Mouse (Mus musculus) layer of hippocampus, postnatal 10 days (tissue): ENCODE measurements around the gene Cyp21a1. TPM values are rescaled to one million over a fixed set of nuclear protein-coding genes. Genes with fewer than 3 reads are reported as not detected.
A peak's percentile ranks its signal among the peaks of the same experiment; 100 is the strongest.
"Not testable (repeated sequence)": the region's sequence is repeated elsewhere in the genome, so short reads cannot be mapped to it uniquely, and the experiment has no call there.

Source experiments
- DNase-seq, 2 experiments: peaks; one replicate each; pipeline ENCODE4 v3.0.0; 2021; ENCODE audit warnings: low spot score in 2 of 2
- long read RNA-seq: library from polyadenylated mRNA; stranded (forward); transcript quantifications from one replicate; pipeline ENCODE4 v2.0.0, GENCODE M21; 2023
- total RNA-seq, 2 experiments: library from RNA; stranded (reverse); gene quantifications; 2 replicates each; pipeline ENCODE4 v1.2.3; 2021

Cyp21a1 gene
- not detected for total RNA-seq
- long read RNA-seq: 0 reads

DNA sequence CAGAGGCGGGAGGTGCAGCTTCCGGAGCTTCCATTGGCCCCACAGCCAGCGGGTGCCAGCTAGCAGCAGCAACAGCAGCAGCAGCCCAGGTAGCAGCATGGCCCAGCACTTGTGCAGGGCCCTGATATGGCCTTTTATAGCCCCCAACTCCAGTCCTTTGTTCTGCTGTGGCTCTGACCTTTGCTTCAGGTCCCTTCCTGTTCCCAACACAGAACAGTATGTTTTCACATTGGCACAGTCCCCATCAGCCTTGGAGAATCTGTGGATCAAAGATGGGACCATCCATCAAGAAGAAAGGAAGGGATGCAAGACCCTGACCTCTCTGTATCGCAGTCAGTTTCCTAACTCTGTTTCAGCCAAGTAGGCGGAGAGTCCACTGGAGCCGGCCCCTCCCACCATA, at the start of gene Cyp21a1:
Cyp21a1 (minus strand) TSS at position 261 of the 400 bp plus-strand sequence.
- not testable (repeated sequence) for DNase-seq

DNA sequence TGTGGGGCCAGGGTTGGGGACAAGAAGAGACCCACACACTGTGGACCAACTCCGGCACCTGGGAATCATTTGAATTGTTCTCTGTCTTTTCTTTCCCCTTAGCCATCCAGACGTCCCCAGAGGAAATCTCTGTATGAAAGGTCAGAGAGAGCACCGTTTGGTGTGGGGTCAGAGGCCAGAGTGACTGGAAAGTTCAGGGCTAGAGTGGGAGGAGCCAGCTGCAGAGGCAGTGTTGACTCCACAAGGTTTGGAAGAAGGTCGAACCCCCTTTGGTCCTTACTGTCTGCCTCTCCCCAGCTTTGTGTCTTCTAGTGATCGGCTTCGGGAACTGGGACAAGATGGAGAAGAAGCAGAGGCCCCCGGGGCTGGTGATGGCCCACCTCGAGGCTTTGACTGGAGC, 49.1 kb upstream of the Cyp21a1 start:
- no peak for DNase-seq

DNA sequence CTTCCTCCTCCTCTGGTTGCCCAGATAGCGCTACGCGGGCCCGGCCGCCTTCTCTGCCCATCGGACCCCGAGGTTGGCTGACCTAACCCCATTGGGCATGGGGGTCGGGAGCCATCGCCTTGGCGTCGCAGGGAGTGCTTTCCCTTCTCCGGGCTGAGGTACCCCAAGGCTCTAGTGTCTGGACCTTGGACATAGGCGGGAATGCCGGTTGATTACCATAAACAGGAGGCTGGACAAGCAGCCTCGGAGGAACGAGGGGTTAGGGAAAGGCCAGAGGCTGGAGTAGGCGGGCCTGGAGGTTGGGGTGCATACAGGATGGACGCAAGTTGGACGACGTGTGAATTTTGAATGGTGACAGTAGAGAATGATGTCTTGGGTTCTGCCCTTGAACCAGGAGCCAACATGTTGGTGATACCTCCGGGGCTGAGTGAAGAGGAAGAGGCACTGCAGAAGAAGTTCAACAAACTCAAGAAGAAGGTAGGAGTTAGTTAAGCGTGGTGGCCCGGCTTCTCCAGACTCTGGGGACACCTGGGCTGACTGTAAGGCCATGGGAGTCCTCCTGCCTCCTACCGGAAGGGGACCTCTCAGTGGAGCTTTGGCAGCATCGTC, 46.3 kb upstream of the Cyp21a1 start:
- DNase-seq: no peak

DNA sequence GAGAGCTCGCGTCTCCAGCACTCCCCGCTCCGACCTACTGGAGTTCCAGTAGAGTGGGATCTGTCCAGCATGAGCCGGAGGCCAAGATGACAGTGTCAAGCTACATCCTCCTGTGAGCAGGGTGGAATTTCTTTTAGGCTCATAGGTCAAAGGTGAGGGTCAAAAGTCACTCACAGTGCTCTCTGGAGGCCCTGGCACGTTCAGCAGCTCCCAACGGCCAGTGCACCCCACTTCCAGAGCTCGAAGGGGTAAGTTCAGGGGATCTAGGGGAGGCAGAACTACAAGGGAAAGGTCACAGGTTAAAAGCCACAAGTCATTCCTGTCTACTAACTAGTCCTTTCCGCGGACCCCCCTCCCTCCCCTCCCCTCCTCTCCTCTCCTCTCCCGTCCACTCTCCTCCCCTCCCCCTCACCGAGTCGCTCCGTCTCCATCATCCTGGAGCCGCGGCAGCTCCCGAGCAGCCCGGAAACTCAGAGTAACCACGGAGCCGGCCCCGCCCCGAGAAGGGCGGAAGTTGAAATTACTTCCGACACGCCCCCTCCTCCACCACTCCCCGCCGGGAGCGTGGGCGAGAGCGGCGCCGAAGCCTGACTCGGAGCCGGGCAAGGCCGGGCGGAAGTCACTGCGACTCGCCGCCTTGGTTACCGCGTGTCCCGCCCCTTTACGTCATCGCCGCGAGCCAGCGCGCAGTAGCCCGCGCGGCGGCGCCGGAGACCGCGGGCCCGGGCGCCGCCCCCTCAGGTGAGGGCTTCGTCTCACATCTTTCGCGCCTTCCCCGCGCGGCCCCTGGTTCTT, 45.6 kb upstream of the Cyp21a1 start, which contains the start of the genes Skiv2l and Nelfe:
Skiv2l (minus strand) TSS at position 489 of the 795 bp plus-strand sequence.
Nelfe (plus strand) TSS at position 670 of the 795 bp plus-strand sequence.
- peak; percentile 97 to 99 for DNase-seq

DNA sequence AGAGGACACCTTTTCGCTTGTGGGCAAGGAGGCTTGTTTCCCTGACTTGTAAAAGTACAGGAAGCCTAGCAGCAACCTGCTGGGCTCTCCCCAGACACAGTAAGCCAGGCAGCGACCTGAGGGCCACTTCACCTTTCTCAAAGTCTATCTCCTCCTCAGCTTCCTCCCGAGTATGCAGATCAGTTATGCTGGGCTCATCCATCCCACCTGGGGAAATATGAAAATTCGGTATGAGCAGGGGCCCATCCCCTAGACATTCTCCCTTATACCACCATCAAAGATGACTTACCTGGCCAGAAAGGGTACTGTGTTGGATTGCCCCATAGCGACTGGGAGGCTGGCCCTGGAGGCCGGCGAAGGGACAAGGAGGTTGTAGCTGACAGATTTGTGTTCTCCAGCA, 43.3 kb upstream of the Cyp21a1 start:
- DNase-seq: no peak

DNA sequence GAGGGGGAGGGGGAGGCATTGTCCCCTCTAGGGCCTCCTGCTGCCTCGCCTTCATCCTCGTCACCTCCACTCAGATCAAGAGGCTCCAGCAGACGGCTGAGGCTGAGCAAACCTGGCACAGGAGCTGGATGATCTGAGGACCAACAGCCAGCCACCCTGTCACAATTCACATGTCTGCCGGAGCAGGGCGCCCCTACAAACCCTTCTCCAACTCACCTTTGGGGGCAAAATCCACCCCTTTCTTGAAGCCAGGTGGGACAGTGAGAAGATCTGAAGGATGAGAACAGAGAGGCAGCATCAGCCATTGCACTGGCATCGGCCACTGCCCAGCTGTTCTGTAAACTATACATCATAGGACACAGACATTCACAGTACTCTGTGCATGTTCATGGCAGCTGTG, 42.8 kb upstream of the Cyp21a1 start:
- DNase-seq: no peak

DNA sequence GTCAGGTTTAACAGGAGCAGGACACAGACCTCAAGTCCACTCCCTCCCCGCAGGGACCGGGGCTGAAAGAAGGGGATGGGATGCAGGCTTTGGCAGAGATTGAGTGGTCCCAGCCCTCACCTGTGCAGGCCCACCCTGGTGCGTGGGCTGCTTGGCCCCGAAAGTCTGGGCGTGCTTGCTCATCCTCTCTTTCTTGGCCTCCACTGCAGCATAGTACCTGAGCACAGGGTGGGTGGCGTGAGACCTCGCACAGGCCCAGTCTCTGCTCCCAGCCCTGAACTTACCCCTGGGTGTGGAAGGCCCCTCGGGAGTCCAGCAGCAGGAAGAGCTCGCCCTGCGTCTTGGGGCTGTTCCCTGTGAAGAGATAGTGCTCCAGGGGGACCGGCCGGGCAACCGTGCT, 40.5 kb upstream of the Cyp21a1 start:
- no peak for DNase-seq

DNA sequence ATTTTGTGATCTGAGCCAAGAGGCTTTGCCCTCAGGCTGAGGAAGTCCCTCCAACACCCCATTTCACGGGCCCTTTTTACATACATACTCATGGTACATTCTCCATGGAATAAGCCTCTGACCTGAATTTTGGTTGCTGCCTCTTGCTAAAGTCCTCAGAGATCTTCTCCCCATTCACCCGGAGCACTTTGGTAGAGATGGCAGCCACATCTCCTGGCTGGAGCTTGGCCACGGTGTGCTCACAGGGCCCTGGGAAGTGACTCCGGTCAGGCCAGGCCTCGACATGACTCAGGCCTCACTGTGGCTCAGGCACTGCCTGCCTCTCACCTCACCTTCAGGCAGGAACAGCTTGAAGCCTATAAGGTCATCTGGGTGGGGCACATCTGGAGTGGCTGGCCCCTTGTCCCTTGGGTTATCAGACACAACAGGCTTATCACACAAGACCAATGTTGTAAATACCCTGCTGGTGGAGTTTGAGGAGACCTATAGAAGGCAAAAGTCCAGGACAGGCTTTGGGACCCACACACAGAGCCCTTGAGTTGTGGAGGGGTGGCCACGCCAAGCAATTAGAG, 36.5 kb upstream of the Cyp21a1 start:
- no peak for DNase-seq

DNA sequence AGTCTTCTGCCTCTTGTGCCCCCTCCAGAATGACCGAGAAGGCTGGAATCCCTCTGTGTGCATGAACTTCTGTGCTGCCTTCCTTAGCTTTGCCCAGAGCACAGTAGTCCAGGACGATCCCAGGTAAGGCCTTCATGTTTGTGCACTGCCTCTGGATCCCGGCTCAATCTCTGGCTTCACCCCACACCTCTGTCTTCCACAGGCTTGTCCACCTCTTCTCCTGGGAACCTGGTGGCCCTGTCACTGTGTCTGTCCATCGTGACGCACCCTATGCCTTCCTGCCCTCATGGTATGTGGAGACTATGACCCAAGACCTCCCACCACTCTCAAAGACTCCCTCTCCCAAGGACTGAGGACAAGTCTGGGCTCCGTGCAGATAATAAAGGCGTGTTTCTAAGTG, 34.4 kb upstream of the Cyp21a1 start:
- no peak for DNase-seq

DNA sequence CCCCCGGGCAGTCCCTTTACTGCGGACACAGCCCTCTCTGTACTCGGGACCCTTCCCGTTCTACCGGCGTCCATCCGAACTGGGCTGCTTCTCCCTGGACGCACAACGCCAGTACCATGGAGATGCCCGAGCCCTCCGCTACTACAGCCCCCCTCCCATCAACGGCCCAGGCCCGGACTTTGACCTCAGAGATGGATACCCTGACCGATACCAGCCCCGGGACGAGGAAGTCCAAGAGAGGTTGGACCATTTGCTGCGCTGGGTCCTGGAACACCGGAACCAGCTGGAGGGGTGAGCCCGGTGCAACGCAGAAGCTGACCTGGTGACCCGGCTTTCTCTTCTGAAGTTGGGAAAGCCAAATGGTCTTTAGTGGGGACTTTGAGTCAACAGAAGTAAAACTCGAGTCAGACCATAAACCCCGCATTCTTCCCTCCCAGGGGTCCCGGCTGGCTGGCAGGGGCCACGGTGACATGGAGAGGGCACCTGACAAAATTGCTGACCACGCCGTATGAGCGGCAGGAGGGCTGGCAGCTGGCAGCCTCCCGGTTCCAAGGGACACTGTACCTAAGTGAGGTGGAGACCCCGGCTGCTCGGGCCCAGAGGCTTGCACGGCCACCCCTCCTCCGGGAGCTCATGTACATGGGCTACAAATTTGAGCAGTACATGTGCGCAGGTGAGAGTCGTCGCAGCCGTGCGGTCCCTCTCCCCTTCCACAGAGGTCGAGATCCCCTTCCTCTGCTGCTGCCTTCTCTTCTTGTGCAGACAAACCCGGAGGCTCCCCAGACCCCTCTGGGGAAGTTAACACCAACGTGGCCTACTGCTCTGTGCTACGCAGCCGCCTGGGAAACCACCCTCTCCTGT, 33.3 kb upstream of the Cyp21a1 start:
- peak in 1 of 2 experiments; percentile 20 for DNase-seq

DNA sequence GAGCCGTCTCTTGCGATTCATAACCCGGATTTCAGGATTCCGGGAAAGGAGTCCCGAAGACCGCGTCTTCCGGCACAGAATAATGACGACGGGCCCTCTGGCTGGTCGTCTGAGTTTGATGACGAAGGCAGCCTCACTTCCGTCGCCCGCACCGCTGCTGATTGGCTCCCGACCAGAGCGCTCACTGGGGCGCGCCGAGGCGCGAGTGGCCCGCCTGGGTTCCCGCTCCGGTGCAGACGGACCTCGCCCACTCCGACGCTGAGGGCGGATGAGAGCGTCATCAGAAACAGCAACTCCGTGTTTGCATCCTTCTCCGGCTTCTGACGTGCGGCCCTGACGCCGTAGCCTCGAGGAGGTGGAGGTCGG, 32.5 kb upstream of the Cyp21a1 start, which contains the start of the genes Stk19 and Dxo:
Stk19 (minus strand) TSS at position 90 of the 366 bp plus-strand sequence.
Dxo (plus strand) TSS at position 164 of the 366 bp plus-strand sequence.
- DNase-seq: peak; percentile 97

DNA sequence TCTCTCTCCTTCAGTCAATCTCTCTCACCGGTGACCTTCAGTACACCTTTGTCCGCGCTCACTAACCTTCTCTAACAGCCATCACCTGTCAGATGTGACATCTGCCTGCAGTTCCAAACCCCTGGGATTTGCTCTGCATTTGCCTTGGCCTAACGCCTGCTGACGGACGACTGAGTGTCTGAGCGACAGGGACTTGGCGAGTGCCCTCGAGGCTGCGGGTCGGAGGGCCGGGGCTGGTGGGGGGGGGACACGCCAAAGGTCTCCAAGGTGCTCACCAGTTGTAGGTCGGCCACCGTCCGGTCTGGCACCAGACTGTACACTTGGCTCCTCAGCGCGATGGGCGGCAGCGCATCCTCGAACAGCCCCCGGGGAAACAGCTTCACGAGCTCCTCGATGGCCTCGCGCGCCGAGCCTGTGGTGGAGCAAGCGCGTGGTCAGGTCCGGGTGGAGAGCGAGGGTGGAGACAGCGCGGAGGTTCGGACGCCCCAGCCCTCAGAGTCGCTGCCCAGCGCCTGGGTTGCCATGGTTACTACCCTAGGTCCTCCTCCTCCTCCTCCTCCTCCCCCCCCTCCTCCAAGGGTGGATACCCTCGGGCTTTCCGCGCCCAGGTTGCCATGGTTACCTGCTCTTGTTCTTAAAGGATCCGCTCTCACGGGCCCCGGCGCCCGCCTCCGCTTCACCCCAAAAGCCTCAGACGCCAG, 31.9 kb upstream of the Cyp21a1 start:
- no peak for DNase-seq

DNA sequence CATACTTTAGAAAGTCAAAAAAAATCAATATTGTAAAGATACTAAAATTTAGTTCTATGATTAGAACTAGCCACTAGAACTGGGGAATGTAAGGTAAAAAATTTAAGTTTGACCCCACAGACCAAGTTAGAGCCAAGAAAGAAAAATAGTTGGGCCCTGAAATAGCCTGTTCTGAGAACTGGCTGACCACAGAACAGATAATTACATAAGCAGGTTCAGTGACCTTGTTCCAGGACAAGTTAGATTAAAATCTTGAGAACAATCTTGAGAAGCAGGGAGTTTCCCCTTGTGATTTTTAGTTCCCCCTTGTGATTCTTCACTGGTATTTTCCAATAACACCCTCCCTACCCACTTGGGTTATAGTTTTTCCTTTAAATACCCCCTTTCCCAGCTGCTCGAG, 26.4 kb upstream of the Cyp21a1 start:
- DNase-seq: not testable (repeated sequence)

DNA sequence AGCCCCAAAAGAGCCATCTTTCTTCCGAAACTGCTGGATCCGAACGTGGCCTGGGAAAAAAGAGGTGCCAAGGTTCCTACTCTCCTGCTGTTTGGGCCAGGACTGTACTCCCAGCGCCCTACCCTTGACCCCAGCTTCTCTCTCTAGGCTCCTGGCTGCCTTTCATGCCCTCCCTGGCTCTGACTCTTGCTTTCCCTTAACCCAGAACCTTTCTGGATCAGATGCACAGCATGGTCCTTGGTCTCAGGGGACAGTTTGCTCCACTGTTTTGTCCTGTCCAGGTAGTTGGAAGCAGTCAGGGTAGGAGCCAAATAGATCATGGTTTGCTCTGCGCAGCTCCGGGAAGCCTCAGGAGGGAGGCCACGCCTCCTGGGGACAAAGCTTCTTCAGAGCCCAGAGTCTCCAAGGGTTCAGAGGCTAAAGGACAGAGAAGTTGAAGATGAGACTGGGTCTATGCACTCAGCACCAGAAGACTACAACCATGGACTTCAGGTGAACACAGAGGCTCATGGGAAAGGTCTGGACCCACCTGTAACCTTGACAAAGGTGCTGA, 10.5 kb upstream of the Cyp21a1 start:
- DNase-seq: no peak

DNA sequence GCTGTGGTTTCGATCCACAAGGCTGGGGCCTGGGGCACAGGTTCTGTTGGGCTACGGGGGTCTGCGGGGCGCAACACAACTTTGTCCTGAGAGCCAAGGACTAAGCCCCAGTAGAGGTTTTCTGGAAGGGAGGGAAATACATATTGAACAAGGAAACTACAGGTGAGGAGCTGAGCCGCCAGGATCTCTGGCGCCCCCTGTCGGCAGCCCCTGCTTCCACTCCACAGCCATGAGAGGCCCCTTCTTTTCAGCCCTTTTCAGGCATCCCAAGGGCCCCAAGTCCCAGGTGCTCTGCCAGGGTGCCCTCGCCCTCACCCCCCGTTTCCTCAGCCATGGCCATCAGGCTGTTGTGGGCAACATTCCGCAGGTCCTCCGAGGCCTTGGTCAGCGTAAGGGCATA, 9.4 kb upstream of the Cyp21a1 start:
- DNase-seq: peak; percentile 40 to 52

DNA sequence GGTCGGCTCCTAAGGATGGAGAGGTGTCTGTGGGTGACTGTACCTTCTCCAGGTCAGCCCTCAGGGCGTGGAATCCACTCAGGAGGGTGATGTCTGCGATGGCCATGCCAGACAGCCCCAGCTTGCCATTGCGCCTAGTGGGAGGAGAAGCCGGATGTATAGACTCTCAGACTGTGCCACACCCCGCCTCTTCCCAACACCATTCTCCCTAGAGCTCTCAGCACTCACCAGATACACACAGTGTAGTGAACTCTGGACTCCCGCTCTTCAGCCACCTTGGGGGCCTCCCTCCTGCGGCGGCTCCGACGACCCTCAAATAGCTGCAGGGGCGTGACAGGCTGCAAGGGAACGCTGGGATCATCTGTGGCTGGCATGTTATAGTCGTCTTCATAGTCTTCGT, 6.9 kb upstream of the Cyp21a1 start:
- no peak for DNase-seq

DNA sequence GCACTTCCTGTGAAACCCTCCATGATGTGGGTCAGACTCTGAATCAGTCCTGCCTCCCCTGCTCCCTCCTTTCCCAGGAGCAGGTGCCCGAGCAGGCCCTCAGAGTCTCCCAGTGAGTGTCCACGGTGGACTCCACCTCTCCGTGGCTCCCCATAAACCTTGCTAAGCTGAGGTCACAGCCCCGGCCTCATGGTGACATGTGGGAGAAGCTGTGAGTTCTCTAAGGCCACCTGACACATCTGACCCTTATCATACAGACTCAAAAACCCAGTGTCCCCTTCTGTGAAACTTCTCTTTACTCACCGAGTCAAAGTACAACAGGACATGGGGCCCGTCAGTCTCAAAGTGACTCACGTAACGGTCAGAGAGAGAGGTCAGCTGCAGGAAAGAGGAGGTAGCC, 6.5 kb upstream of the Cyp21a1 start:
- not testable (repeated sequence) for DNase-seq

DNA sequence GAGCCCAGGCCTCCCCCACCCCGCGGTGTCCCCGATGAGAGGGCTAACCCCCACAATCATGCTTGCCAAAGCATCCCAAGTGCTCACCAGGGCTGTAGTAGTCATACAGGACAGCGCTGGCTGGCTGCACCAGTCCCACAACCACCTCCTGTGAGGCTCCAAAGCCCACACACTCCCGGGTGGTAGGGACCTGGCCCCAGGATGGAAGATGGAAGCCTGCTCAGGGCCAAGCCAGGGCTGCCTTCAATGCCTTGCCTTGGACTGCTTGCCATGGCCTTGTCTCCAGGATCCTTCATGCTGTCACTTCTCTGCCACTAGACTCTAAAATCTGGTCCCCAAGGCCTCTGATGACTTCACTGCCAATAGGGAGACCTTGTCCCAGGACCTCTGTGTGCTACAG, 6.0 kb upstream of the Cyp21a1 start:
- not testable (repeated sequence) for DNase-seq

DNA sequence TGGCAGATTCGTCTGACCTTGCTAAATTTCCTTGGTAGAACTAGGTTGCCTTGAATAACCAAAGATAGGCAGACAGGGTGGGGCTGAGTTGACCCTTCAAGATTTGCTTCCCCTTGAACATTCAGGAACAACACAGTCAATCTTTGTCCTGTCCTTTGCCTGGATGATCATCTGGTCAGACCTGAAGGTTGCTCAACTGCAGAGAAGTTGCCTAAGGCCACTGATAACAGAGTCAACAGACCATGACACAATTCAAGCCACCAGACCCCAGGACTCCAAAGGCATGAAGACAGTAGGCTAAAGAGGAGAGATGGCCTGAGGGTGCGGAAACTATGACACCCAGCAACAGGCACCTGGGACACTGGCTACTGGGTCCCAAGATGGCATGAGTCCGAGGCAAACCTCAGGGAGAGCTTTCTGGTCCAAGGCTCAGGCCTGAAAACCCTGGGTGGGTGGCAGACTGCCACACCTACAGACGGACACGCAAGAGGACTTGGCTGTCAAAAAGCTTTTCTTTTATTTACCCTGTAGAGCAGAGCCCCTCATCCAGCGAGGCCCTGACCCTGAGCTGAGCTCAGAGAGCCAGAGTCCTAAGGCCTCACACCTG, 4.3 kb upstream of the Cyp21a1 start:
- DNase-seq: no peak

DNA sequence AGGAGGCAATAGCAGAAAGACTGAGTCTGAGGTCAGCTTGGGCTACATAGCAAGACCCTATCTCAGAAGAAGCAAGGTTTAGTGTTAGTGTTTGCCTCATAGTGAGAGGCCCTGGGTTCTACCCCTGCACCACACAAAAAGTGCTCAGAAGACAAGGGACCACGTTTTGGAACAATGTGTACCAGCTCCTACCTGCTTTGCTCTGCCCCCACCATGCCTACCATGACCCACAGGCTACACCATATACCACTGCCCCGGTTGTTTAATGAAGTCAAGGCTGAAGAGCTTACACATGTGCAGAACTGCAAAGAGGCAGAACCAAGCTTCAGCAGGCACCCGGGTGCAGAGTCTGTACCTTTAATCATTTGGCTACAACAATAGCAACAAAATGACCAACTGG, 2.8 kb upstream of the Cyp21a1 start:
- no peak for DNase-seq
